Mouse (Mus musculus): ENCODE data around the gene Snap29.

The Snap29 gene

GRCm38 (mm10) chr16:17472498-17472897, 66.7 kb downstream of the Snap29 start:
- DNase-seq (ENCODE audit: low read depth, low spot score) = no peak

GRCm38 (mm10) chr16:17474091-17474490, 68.3 kb downstream of the Snap29 start:
- peak; percentile 48 for DNase-seq (ENCODE audit: low read depth, low spot score)

GRCm38 (mm10) chr16:17474761-17475160, 69.0 kb downstream of the Snap29 start:
- DNase-seq (ENCODE audit: low read depth, low spot score) = no peak

GRCm38 (mm10) chr16:17475326-17475725, 69.5 kb downstream of the Snap29 start:
- no peak for DNase-seq (ENCODE audit: low read depth, low spot score)

- no peak for DNase-seq (ENCODE audit: low read depth, low spot score)
Measured at GRCm38 (mm10) chr16:17478331-17478943, 72.7 kb downstream of the Snap29 start.

Measured in A20 (cell line).